7 mouse cellular contexts compared by ENCODE assay signal in genomic region chr8:126986495-126986894, GRCm38 (mm10). TPM values are rescaled to one million over a fixed set of nuclear protein-coding genes. Genes with fewer than 3 reads are reported as not detected.
DNase-seq lines count a peak whose midpoint lies in the region; ATAC-seq and TF ChIP-seq lines count a peak whose summit lies in the region.

No protein-coding gene starts in this region.

- no peak overlapping the region for H3K27ac ChIP-seq in cortical plate, adult 2 months (ENCODE audit: insufficient read depth, low read length)
- H3K27ac ChIP-seq in intestine, postnatal 0 days (ENCODE audit: low read depth, low read length): no peak overlapping the region
- H3K27ac ChIP-seq in midbrain, embryonic 12.5 days (replicated peaks): no peak overlapping the region
- no peak overlapping the region for H3K27ac ChIP-seq in small intestine, adult 2 months (ENCODE audit: insufficient read depth, low read depth, low read length)

- TF ChIP-seq CTCF in cortical plate, adult 2 months (IDR thresholded peaks at IDR 0.05; ENCODE audit: extremely low read depth, insufficient read depth, low read length): peak; percentile 100
- TF ChIP-seq CTCF in intestine, postnatal 0 days (IDR thresholded peaks at IDR 0.05; ENCODE audit: low read depth): peak; percentile 100
- TF ChIP-seq CTCF in small intestine, adult 2 months (IDR thresholded peaks at IDR 0.05; ENCODE audit: extremely low read depth, insufficient read length, insufficient replicate concordance, low read depth, low read length): peak; percentile 99

- no peak for TF ChIP-seq POLR2A in cortical plate, adult 2 months (IDR thresholded peaks at IDR 0.05; ENCODE audit: extremely low read depth, insufficient read depth, low read length)
- no peak for TF ChIP-seq POLR2A in small intestine, adult 2 months (IDR thresholded peaks at IDR 0.05; ENCODE audit: low read depth, low read length)

- no peaks in the 10 kb centered on the region for H3K9me3 ChIP-seq in intestine, postnatal 0 days (ENCODE audit: control insufficient read depth)
- no peaks in the 10 kb centered on the region for H3K9me3 ChIP-seq in midbrain, embryonic 12.5 days

- intact Hi-C loops in gastrocnemius, postnatal 14 days (cut with DNase I; ENCODE audit: low total_unique reads): loop anchor here (5.0 kb wide), 1 partner anchor 191 kb away; no protein-coding TSS in a partner anchor
- intact Hi-C loops in left cerebral cortex, postnatal 25 days (cut with DNase I): loop anchor here (1.0 to 5.0 kb wide), 3 partner anchors 76 to 192 kb away; partner anchors contain the start of gene Pard3

- 1% methylated on average over 12 of the region's 12 CpGs for WGBS in intestine, postnatal 0 days
- 2% methylated on average over 12 of the region's 12 CpGs for WGBS in midbrain, embryonic 12.5 days
- under 1% methylated on average over 12 of the region's 12 CpGs for WGBS in small intestine, adult 2 months

- peak overlapping the region; percentile 10 for H3K4me2 ChIP-seq in intestine, postnatal 0 days (replicated peaks; ENCODE audit: low read depth)
- H3K4me2 ChIP-seq in midbrain, embryonic 12.5 days (replicated peaks): no peak overlapping the region

- peak; percentile 68 for ATAC-seq in intestine, postnatal 0 days
- ATAC-seq in midbrain, embryonic 12.5 days (ENCODE audit: low FRiP score, low read depth): peak; percentile 44; the same call in 1 of the 2 replicates

- no peaks in the 10 kb centered on the region for H3K4me1 ChIP-seq in cortical plate, adult 2 months (ENCODE audit: control insufficient read depth, insufficient read depth, low read length)
- H3K4me1 ChIP-seq in intestine, postnatal 0 days (replicated peaks; ENCODE audit: control insufficient read depth, insufficient read depth, low read length): no peaks in the 10 kb centered on the region
- no peaks in the 10 kb centered on the region for H3K4me1 ChIP-seq in midbrain, embryonic 12.5 days
- H3K4me1 ChIP-seq in small intestine, adult 2 months (ENCODE audit: control insufficient read depth, insufficient read depth, insufficient read length, low read length): no peaks in the 10 kb centered on the region

- DNase-seq in adipocyte (ENCODE audit: low spot score): peak; percentile 75
- DNase-seq in gastrocnemius, postnatal 14 days: peak; percentile 67
- DNase-seq in left cerebral cortex, postnatal 25 days (ENCODE audit: low spot score in 2 of 2): peak; percentile 83 to 87

- no peaks in the 10 kb centered on the region for H3K27me3 ChIP-seq in intestine, postnatal 0 days (replicated peaks; ENCODE audit: control insufficient read depth, insufficient read depth, low read length)
- no peaks in the 10 kb centered on the region; the same call in 1 of the 2 replicates for H3K27me3 ChIP-seq in midbrain, embryonic 12.5 days
- no peaks in the 10 kb centered on the region for H3K27me3 ChIP-seq in small intestine, adult 2 months (ENCODE audit: control insufficient read depth, insufficient read depth, low read length)

- no peaks in the 10 kb centered on the region for H3K36me3 ChIP-seq in intestine, postnatal 0 days (ENCODE audit: control insufficient read depth, insufficient read depth)
- no peaks in the 10 kb centered on the region for H3K36me3 ChIP-seq in midbrain, embryonic 12.5 days
- H3K36me3 ChIP-seq in small intestine, adult 2 months (ENCODE audit: control insufficient read depth, insufficient read depth, low read length): no peaks in the 10 kb centered on the region

- H3K4me3 ChIP-seq in cortical plate, adult 2 months (ENCODE audit: insufficient read depth, low read length): no peak overlapping the region
- no peak overlapping the region for H3K4me3 ChIP-seq in intestine, postnatal 0 days (ENCODE audit: low read depth, low read length)
- H3K4me3 ChIP-seq in midbrain, embryonic 12.5 days: no peak overlapping the region
- no peak overlapping the region for H3K4me3 ChIP-seq in small intestine, adult 2 months (ENCODE audit: low read depth, low read length)

- no peak overlapping the region for H3K9ac ChIP-seq in intestine, postnatal 0 days (ENCODE audit: low read depth, low read length)
- H3K9ac ChIP-seq in midbrain, embryonic 12.5 days (replicated peaks): no peak overlapping the region

RNA-seq across cellular contexts. Expression of gene Rbm34, which starts 15.6 kb away (rescaled TPM):
- polyA plus RNA-seq in cortical plate, adult 2 months (2012; rRNA removed): 9.3 and 10.5 TPM in 2 replicates
- 1 to 10 TPM; 4.6 to 5.6 TPM for total RNA-seq in gastrocnemius, postnatal 14 days (2021)
- 25.3 and 29.1 TPM in 2 replicates for polyA plus RNA-seq in intestine, postnatal 0 days (2015; fragmentation: Nextera tagmentation; extraction: Ambion mirVana)
- 10 to 100 TPM; 13.2 to 14.2 TPM for total RNA-seq in left cerebral cortex, postnatal 25 days (2021)
- polyA plus RNA-seq in midbrain, embryonic 12.5 days (2016; fragmentation: Nextera tagmentation; extraction: Ambion mirVana): 32.0 and 32.6 TPM in 2 replicates
- 0.42 and 2.6 TPM in 2 replicates for polyA plus RNA-seq in small intestine, adult 2 months (2012; rRNA removed)

RNA-seq across cellular contexts. Expression of gene Tomm20, which starts 40.9 kb away (rescaled TPM):
- polyA plus RNA-seq in cortical plate, adult 2 months (2012; rRNA removed): 113 and 125 TPM in 2 replicates
- 100 to 1,000 TPM in 1 of 2 experiments, 10 to 100 TPM in 1; 89.7 to 106 TPM for total RNA-seq in gastrocnemius, postnatal 14 days (2021)
- 278 and 296 TPM in 2 replicates for polyA plus RNA-seq in intestine, postnatal 0 days (2015; fragmentation: Nextera tagmentation; extraction: Ambion mirVana)
- total RNA-seq in left cerebral cortex, postnatal 25 days (2021): 100 to 1,000 TPM; 174 to 189 TPM
- 175 and 193 TPM in 2 replicates for polyA plus RNA-seq in midbrain, embryonic 12.5 days (2016; fragmentation: Nextera tagmentation; extraction: Ambion mirVana)
- polyA plus RNA-seq in small intestine, adult 2 months (2012; rRNA removed): 117 and 450 TPM in 2 replicates
